Mouse (Mus musculus): ENCODE results near the gene Sympk.

The Sympk gene

DNA sequence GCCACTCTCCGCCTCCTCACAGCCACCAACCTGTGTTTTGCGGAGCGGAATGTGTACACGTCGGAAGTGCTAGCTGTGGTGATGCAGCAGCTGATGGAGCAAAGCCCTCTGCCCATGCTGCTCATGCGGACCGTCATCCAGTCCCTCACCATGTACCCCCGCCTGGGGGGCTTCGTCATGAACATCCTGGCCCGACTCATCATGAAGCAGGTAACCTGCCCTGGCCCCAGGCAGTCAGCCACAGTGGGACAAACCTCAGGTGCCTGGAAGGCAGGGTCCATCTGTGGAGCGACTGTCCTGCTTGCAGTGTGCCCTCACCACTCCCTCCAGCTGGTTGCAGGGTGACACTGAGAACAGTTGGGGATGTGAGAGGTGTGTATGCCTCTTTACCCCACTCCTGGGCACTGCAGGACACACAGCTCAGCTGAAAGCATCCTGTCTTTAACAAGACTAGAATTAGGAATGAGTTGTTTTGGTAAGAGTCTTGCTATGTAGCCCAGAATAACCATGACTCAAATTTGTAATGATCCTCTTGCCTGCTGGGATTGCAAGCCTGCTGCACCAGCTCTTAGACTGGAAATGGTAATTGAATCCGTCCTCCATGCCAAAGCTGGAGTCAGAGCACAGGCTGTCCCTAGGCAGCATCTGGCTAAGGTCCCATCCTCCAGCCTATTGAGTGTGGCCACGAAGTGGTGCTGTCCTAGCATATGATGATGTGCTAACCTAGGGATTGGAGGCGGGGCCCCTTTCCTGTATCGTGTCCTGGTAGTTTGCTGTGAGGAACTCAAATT is 28.4 kb downstream of the Sympk start:
- no peak for DNase-seq

DNA sequence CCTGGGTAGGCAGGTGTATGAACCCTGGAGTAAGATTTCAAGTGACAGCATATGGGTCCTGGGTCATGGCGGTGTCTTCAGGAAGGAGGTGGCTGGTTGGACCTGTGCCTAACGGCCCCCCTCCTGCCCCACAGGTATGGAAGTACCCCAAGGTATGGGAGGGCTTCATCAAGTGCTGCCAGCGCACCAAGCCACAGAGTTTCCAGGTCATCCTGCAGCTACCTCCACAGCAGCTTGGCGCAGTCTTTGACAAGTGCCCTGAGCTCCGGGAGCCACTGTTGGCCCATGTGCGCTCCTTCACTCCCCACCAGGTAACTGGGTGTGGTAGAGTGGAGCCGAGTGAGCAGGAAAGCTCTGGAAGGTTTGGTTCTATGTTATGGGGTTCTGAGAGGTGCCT is 29.0 kb downstream of the Sympk start:
- no peak for DNase-seq

DNA sequence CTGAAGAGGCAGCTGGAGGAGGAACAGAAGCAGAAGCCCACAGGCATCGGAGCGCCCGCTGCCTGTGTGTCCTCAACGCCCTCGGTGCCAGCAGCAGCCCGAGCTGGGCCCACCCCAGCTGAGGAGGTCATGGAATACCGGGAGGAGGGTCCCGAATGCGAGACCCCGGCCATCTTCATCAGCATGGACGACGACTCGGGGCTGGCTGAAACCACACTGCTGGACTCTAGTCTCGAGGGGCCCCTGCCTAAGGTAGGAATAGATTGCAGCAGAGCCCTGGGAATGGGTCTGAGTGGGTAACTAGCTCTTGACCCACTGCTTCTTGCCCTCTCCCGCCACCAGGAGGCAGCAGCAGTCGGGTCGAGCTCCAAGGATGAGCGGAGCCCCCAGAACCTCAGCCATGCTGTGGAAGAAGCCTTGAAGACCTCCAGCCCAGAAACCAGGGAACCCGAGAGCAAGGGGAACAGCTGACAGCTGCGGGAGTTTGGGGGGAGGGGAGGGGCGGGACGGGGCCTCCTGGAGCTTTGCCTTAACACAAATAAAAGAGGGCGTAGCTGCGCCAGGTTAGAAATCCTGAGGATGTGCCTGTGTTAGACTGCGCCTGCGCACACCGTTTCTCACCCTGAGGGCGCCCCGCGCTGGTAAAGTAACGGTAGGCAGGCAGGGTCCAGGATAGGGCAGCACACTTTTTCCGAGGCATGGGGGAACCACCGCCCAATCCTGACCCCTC is 30.0 kb downstream of the Sympk start, which contains the start of gene Rsph6a:
Gene Rsph6a, plus strand, starts transcription at position 644 of the 730 bp plus-strand sequence.
- peak; percentile 73 for DNase-seq

DNA sequence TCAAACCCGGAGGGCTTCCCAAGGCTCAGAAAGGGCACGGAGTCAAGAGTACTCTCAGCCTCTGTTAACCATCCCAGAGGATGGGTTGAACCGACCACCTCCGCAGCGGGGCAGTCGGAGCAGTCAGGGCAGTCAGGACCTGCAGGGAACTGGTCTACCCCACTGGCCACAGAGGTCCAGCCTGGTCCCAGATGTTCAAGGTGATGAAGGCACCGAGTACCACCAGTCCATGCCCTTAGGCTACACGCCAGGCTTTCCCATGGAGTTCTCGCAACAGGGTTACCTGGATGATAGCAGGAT is 30.6 kb downstream of the Sympk start:
- no peak for DNase-seq

DNA sequence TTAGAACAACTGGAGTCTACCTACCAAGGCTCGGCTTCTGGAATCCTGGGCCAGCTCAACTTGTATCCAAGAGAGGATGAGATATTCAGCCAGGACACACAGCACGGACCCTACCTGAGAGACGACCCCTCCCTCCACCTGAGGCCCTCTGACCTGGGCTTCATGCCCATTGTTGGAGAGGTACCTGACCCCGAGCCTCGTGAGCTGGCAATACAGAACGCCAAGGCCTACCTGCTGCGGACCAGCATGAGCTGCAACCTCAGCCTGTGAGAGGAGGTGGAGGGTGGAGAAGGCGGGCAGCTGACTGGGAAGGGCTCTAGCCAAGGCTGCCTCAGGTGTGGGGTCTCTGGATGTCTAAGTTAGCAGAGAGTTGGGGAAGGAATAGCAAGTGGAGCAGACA is 30.9 kb downstream of the Sympk start:
- no peak for DNase-seq

DNA sequence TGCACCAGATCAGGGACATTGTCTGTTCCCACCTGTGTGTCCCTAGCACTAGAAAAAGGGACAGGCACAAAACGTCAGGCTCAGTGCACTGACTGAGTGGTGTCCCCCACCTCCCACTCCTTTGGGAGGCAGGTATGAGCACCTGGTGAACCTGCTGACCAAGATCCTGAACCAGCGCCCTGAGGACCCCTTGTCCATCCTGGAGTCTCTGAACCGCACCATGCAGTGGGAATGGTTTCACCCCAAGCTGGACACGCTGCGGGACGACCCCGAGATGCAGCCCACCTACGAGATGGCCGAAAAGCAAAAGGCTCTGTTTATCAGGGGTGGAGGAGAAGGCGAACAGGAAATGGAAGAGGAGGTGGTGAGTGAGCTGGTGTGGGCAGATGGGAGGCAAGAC is 33.2 kb downstream of the Sympk start:
- DNase-seq, result no peak

DNA sequence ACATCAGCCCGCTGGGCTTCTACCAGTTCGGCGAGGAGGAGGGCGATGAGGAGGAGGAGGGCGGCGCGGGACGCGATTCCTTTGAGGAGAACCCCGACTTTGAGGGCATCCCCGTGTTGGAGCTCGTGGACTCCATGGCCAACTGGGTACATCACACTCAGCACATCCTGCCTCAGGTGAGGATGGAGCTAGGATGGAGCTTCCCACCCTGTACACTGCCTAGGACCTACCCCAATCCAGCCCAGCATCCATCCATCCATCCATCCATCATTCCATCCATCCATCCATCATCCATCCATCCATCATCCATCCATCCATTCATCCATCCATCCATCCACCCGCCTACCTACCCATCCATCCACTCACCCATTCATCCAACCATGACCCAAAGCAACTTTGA is 41.7 kb downstream of the Sympk start:
- DNase-seq, result no peak

DNA sequence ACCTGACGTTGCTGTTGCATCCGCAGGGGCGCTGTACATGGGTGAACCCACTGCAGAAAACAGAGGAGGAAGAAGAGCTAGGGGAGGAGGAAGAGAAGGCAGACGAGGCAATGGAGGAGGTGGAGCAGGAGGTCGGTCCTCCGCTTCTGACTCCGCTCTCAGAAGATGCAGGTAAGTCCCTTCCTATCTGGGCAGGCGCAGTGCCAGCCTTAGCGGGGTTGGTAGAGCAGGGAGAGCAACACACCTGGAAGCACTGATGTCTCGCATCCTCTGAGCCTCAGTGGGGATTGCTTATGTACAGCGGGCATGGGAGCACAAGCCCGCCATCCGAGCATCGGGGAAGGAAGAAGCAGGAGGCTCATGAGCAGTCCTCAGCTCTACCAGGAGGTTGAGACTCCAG is 42.9 kb downstream of the Sympk start:
- no peak for DNase-seq

DNA sequence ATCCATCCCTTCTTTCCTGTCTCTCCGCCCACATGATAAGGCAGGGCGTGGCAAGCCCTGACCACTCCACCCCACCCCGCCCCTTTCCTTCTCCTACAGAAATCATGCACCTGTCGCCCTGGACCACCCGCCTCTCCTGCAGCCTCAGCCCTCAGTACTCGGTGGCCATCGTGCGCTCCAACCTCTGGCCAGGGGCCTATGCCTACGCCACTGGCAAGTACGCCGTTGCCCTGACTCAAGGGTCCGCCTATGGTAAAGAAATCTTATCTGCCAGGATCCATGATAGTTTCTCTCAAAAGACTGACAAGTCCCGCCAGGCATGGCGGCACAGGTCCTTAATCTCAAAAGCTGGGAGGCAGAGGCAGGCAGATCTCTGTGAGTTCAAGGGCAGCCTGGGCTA is 43.8 kb downstream of the Sympk start:
- DNase-seq, result no peak

DNA sequence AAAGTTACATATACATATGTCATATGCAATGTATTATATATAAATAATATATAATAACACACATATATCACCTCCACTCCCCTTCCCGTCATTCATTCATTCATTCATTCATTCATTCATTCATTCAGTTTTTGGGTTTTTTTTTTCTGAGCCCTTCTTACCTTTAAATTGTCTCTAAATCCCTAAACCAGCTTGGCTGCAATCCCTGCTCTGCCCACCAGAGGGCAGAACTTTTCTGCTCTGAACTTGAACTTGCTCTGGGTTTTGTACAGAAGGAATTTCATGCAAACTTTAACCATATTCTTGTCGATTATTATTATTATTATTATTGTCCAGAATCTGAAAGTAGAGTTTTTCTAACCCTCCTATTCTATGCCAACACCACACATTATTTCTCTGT is 44.5 kb downstream of the Sympk start:
- peak; percentile 82 for DNase-seq

DNA sequence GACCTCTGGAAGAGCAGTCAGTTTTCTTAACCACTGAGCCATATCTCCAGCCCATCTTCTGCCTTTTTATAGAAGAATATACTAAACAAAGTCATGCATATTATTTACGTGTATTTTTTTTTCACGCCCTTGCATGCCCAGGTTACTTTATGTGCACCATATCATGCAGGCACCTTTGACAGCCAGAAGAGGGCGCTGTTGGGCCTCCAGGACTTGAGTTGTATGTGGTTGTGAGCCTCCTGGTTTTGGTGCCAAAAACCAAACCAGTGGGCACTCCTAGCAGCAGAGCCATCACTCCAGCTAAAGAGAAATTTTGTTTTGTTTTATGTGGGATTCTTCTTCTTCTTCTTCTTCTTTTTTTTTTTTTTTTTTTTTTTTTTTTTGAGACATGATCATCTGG is 45.3 kb downstream of the Sympk start:
- DNase-seq, result no peak

DNA sequence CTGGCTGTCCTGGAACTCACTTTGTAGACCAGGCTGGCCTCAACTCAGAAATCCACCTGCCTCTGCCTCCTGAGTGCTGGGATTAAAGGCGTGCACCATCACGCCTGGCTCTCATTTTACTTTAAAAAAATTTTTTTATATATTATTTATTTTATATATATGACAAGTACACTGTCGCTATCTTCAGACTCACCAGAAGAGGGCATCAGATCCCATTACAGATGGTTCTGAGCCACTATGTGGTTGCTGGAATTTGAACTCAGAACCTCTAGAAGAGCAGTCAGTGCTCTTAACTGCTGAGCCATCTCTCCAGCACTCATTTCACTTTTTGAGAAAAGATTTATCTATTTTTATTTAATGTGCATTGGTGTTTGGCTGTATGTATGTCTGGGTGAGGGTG is 46.8 kb downstream of the Sympk start:
- peak; percentile 1 for DNase-seq

DNA sequence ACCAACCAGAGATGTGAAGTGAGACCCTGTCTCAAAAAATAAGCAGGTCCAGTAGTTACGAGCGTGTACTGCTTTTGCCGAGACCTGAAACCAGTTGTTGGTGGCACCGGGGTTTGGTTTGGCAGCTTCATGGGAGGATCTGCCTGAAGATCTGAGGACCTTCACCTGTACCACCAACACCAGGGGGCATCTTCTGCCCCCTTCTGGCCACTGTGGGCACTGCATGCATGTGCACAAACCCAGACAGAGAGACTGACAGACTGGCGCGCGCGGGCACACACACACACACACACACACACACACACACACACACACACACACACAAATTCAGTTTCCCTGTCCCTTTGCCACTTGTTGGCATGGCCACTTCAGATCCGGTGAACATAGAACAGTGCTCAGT is 49.3 kb downstream of the Sympk start:
- peak; percentile 47 for DNase-seq

DNA sequence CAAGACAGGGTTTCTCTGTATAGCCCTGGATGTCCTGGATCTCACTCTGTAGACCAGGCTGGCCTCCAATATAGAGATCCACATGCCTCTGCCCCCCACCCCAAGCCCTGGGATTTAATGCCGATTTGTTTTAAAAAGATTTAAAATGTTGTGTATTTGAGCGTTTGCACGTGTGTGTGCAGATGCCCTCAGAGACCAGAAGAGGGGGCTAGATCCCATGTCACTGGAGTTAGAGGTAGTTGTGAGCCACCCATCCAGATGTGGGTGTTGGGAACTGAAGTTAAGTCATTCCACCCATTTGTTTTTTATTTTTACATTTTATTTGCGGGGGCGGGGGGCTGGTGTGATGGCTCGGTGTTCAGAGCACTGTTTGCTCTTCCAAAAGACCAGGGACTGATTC is 50.3 kb downstream of the Sympk start:
- DNase-seq, result peak; percentile 2

DNA sequence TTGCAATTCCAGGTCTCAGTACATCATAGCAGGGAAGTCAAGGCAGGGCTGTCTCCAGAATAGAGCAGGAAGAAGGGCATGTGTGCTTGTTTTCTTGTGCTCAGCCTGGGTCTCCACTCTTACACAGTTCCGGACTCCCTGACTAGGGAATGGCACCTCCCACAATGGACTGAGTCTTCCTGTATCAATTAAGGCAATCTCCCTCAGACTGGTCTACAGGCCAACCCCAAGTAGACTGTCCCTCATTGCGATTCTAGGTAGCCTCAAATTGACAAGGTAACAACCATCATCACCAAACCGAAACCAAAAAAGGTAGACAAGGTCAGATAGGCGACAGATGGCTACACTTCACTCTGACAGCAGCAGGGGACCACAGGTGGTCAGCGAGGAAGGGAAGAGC is 51.1 kb downstream of the Sympk start:
- peak; percentile 1 for DNase-seq

DNA sequence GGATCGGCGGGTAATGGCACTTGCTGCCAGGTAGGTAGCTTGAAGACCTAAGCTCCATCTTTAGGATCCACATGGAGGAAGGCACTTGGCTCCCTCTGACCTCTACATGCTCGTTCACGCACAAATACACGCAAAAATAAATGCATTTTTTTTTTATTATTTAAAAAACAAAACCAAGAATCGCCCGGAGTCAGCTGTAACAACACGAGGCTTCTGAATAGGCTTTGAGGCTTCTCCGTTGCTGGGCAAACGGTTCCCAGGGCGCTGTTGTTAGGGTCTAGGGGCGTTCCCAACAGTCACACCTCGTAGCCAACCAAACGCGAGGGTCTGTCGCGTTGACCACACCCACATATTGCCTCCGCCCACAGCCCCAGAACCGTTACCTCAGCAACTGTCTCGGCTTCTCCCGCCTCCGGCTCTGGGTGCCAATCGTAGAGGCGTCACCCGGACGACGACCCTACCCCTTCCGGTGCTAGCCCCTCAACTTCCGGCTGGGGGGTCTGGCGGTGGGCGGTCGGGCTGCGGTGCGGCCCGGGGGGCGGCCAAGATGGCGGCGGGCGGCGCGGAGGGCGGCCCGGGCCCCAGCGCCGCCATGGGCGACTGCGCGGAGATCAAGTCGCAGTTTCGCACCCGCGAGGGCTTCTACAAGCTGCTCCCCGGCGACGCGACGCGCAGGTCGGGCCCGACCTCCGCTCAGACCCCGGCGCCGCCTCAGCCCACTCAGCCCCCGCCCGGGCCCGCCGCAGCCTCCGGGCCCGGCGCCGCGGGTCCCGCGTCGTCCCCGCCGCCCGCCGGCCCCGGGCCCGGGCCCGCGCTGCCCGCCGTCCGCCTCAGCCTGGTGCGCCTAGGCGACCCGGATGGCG is 51.8 kb downstream of the Sympk start, which contains the start of gene Dmwd:
Gene Dmwd, plus strand, starts transcription at position 505 of the 863 bp plus-strand sequence.
- peak; percentile 99 for DNase-seq

DNA sequence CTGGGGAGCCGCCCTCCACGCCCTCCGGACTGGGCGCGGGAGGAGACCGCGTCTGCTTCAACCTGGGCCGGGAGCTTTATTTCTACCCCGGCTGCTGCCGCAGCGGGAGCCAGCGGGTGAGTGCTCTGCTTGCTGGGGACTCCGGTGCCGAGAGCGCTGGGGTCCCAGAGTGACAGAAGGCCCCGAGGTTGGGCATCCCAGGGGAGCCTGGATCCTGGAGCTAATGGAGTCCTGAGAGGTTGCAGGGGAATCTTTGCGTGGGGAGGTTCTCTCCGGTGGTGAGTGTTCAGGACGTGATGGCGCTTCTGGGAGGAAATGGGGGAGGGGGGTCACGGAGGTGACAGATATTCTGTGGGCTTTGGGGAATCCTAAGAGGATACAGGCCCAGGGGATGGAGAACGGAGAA is 52.4 kb downstream of the Sympk start:
- DNase-seq, result no peak

DNA sequence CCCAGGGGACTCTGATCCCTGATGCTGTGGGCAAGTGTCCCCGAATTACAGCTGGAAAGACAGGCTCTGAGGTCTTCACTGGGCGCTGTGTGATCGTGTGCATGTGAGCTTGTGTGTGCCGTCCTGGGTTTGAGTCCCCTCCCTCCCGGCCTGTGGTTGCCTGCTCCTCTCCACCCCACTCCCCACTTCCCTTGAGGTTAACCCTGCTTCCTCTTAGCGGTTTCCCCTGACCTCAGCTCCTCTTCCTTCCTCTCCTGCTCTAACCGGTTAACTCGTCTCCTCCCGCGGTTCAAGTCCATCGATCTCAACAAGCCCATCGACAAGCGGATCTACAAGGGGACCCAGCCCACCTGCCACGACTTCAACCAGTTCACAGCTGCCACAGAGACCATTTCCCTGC is 53.6 kb downstream of the Sympk start:
- no peak for DNase-seq

DNA sequence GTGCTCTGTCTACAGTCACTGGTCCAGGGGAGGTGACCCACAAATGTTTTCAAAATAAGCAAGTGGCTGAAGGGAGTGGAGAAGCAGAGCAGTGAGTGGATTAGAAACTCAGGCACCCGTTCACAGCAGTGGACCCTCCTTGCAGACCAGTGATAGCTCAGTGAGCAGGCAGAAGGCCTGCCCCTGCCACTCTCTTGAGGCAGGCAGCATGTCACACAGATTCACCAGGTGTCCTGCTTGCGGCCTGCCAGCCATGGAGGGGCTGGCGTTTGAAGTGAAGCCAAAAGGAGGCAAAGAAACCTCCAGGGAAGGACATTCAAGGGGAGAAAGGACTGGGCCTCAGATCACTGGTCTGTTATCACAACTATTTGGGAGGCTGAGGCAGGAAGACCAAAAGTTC is 54.6 kb downstream of the Sympk start:
- no peak for DNase-seq

DNA sequence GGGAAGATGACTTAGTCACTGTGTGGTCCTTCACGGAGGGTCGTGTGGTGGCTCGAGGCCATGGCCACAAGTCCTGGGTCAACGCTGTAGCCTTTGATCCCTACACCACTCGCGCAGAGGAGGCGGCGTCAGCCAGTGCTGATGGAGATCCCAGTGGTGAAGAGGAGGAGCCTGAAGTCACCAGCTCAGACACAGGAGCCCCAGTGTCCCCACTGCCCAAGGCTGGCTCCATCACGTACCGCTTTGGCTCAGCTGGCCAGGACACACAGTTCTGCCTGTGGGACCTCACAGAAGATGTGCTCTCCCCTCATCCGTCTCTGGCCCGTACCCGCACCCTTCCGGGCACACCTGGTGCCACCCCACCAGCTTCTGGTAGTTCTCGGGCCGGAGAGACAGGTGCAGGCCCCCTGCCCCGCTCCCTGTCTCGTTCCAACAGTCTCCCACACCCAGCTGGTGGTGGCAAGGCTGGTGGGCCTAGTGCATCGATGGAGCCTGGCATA is 56.3 kb downstream of the Sympk start:
- no peak for DNase-seq

DNA sequence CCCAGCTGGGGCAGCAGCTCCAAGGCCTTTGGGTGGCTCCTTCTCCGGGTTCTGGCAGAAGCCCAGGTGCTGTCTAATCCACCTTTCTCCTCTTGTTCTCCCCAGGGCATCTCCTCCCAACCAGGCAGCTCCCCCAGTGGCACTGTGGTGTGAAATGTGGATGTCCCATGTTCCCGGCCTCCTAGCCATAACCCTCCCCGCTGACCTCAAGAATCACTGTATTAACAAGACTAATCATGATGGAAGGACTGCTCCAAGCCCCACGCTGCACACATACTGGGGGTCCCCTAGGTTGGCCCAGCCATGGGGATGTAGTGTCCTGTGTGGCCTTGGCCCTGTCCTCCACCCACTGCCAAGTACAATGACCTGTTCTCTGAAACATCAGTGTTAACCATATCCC is 58.0 kb downstream of the Sympk start:
- no peak for DNase-seq

DNA sequence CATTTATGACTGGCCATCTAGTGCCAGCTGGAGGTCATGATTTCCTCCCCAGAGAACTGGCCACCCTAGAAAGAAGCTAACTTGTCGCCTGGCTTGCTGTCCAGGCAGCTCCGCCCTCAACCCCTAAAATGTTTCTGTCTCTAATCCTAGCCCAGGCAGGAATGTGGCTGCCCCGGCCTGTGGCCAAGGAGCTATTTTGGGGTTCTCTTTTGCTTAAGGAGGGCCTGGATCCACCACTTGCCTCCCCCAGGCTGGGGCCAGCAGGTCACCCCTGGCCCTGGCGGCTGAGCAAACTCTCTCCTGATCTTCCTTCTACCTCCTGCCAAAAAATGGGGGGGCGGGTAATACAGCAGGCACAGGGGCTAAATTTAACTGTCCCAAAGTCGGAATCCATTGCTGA is 58.9 kb downstream of the Sympk start:
- DNase-seq, result peak; percentile 78

DNA sequence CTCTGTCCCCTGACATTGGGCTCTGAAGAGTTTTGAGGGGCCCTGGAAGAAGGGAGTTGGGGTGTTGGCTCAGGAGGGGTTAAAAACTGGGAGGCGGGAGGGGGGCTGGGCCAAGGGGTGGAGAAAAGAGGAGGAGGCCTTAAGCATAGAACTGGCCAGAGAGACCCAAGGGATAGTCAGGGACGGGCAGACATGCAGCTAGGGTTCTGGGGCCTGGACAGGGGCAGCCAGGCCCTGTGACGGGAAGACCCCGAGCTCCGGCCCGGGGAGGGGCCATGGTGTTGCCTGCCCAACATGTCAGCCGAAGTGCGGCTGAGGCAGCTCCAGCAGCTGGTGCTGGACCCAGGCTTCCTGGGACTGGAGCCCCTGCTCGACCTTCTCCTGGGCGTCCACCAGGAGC is 59.5 kb downstream of the Sympk start, which contains the start of gene Dmpk:
Gene Dmpk, plus strand, starts transcription at position 149 of the 400 bp plus-strand sequence.
- peak; percentile 52 for DNase-seq
